Comparison of ENCODE assay signal across 11 mouse cellular contexts in genomic region chr6:136542105-136542504, GRCm38 (mm10). TPM values are rescaled to one million over a fixed set of nuclear protein-coding genes. Genes with fewer than 3 reads are reported as not detected.
A peak's percentile ranks its signal among the peaks of the same experiment; 100 is the strongest.
DNase-seq lines count a peak whose midpoint lies in the region; ATAC-seq and TF ChIP-seq lines count a peak whose summit lies in the region.
"Had no signal": no experiment of that assay in that cellular context is flagged by ENCODE, and none has a peak within 500 bp of the region (broad histone marks: within the 10 kb centered on the region; RNA-seq: fewer than 3 reads in every experiment).

No protein-coding gene starts in this region.

- peak overlapping the region; percentile 56 for H3K27ac ChIP-seq in heart, embryonic 16.5 days (ENCODE audit: low read length)
- H3K27ac ChIP-seq in forebrain, embryonic 13.5 days: peak overlapping the region; percentile 88
- H3K27ac ChIP-seq in limb, embryonic 15.5 days: peak overlapping the region; percentile 54; the same call in 1 of the 2 replicates

- no peaks in the 10 kb centered on the region for H3K27me3 ChIP-seq in heart, embryonic 16.5 days (ENCODE audit: control insufficient read depth, insufficient read depth, low read length)
- no peaks in the 10 kb centered on the region for H3K27me3 ChIP-seq in forebrain, embryonic 13.5 days
- no peaks in the 10 kb centered on the region for H3K27me3 ChIP-seq in limb, embryonic 15.5 days

- no peak overlapping the region for H3K4me2 ChIP-seq in heart, embryonic 16.5 days (ENCODE audit: low read depth, low read length)
- peak overlapping the region; percentile 31 for H3K4me2 ChIP-seq in forebrain, embryonic 13.5 days
- no peak overlapping the region for H3K4me2 ChIP-seq in limb, embryonic 15.5 days

- H3K4me3 ChIP-seq in heart, embryonic 16.5 days (ENCODE audit: low read length): no peak overlapping the region
- H3K4me3 ChIP-seq in forebrain, embryonic 13.5 days: no peak overlapping the region
- no peak overlapping the region for H3K4me3 ChIP-seq in limb, embryonic 15.5 days

- TF ChIP-seq CTCF in brain, embryonic 14.5 days (IDR thresholded peaks at IDR 0.05; ENCODE audit: borderline replicate concordance, extremely low read depth, insufficient read depth, insufficient read length): no peak

- TF ChIP-seq POLR2A in brain, embryonic 14.5 days (IDR thresholded peaks at IDR 0.05; ENCODE audit: borderline replicate concordance, extremely low read depth, insufficient read depth, insufficient read length, poor library complexity, severe bottlenecking): no peak

- DNase-seq in heart, adult 18-20 months: no peak
- peak; percentile 65 for DNase-seq in brain, embryonic 14.5 days (ENCODE audit: low read depth)
- DNase-seq in urinary bladder, adult 2 months (ENCODE audit: low spot score): no peak
- no peak for DNase-seq in cerebellum, postnatal 14 days
- no peak for DNase-seq in cerebellum, postnatal 25 days
- DNase-seq: cerebellum, adult 8-10 months; gastrocnemius, postnatal 36 days; kidney, adult 8-10 months had no signal

- 0 out of 2 replicates have a peak, but pooled peaks cover 2% of the 10 kb centered on the region for H3K9me3 ChIP-seq in heart, embryonic 16.5 days (replicated peaks; ENCODE audit: control insufficient read depth, low read length)
- H3K9me3 ChIP-seq in forebrain, embryonic 13.5 days (replicated peaks): no peaks in the 10 kb centered on the region; the same call in 1 of the 2 replicates
- H3K9me3 ChIP-seq in limb, embryonic 15.5 days: no peaks in the 10 kb centered on the region

- 76% methylated on average over 1 of the region's 1 CpGs for WGBS in heart, embryonic 16.5 days
- WGBS in forebrain, embryonic 13.5 days: 71% methylated on average over 1 of the region's 1 CpGs
- WGBS in limb, embryonic 15.5 days: 85% methylated on average over 1 of the region's 1 CpGs

- no peak for ATAC-seq in heart, embryonic 16.5 days (replicated peaks; ENCODE audit: extremely low read depth, insufficient read depth, low FRiP score)
- no peak for ATAC-seq in forebrain, embryonic 13.5 days
- no peak for ATAC-seq in limb, embryonic 15.5 days (ENCODE audit: insufficient number of reproducible peaks, low FRiP score, low TSS enrichment, low read depth)

- no peak overlapping the region; the same call in 1 of the 2 replicates for H3K9ac ChIP-seq in heart, embryonic 16.5 days (ENCODE audit: low read length)
- no peak overlapping the region for H3K9ac ChIP-seq in forebrain, embryonic 13.5 days
- no peak overlapping the region for H3K9ac ChIP-seq in limb, embryonic 15.5 days

- peaks cover 33% of the 10 kb centered on the region for H3K4me1 ChIP-seq in heart, embryonic 16.5 days (ENCODE audit: control insufficient read depth, insufficient read depth, low read length)
- H3K4me1 ChIP-seq in forebrain, embryonic 13.5 days: peaks cover 48% of the 10 kb centered on the region
- H3K4me1 ChIP-seq in limb, embryonic 15.5 days: peaks cover 16% of the 10 kb centered on the region

- H3K36me3 ChIP-seq in heart, embryonic 16.5 days (ENCODE audit: control insufficient read depth, insufficient read depth): peaks cover 24% of the 10 kb centered on the region
- peaks cover 32% of the 10 kb centered on the region for H3K36me3 ChIP-seq in forebrain, embryonic 13.5 days (ENCODE audit: poor library complexity, severe bottlenecking)
- H3K36me3 ChIP-seq in limb, embryonic 15.5 days: peaks cover 25% of the 10 kb centered on the region

RNA-seq across cellular contexts. Expression of gene Atf7ip, which starts 36.1 kb away (rescaled TPM):
- 27.9 and 31.4 TPM in 2 replicates for polyA plus RNA-seq in heart, embryonic 16.5 days (2015; fragmentation: Nextera tagmentation; extraction: Ambion mirVana)
- total RNA-seq in heart, adult 18-20 months (2021): 10 to 100 TPM; 59.7 to 88.7 TPM
- 40.0 and 67.9 TPM in 2 replicates for polyA plus RNA-seq in brain, embryonic 14.5 days (2012; rRNA removed)
- 47.3 and 56.6 TPM in 2 replicates for polyA plus RNA-seq in forebrain, embryonic 13.5 days (2015; fragmentation: Nextera tagmentation; extraction: Ambion mirVana)
- polyA plus RNA-seq in limb, embryonic 15.5 days (2015; fragmentation: Nextera tagmentation; extraction: Ambion mirVana): 35.2 and 36.4 TPM in 2 replicates
- 20.5 and 31.6 TPM in 2 replicates for polyA plus RNA-seq in urinary bladder, adult 2 months (2012; rRNA removed)
